Mouse (Mus musculus) monocyte, adult 5-6 weeks (primary cell): ENCODE measurements around the gene Fbxl14. TPM values are rescaled to one million over a fixed set of nuclear protein-coding genes. Genes with fewer than 3 reads are reported as not detected.

Experiments
- ATAC-seq: fragments of 153-309, 156-312 bp; replicated peaks from 2 replicates; pipeline ENCODE4 v1.8.0; 2017; ENCODE audit warnings: mild to moderate bottlenecking; ENCODE audit not compliant: low TSS enrichment, insufficient number of reproducible peaks, severe bottlenecking, poor library complexity, low FRiP score
- total RNA-seq: library from RNA; stranded (forward); fragments of 200-1000, 200-491, 200-594 nt; gene quantifications from 3 replicates; pipeline ENCODE4 v1.2.3, GENCODE M21; 2017

Fbxl14 gene
- total RNA-seq, 1 experiment from 2014 or later, result 36.9 TPM

DNA sequence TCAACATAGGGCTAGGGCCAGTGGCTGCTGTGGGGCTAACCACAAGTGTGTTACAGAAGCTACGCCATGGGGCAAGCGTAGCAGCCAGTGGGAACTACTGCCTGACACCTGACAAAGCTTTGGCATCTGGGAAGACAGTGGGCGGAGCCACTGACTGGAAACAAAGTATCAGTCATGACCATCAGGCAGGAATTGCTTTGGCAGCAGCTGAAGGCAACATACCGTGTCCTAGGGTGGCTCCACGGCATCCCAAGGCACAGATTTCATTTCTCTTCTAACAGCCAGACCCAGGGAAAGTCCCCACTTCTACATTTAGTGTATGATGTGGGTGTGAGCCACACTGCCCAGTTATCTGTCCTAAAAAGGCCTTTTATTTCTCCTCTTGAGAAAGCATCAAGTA is 47.0 kb downstream of the Fbxl14 start:
- ATAC-seq, result no peak

DNA sequence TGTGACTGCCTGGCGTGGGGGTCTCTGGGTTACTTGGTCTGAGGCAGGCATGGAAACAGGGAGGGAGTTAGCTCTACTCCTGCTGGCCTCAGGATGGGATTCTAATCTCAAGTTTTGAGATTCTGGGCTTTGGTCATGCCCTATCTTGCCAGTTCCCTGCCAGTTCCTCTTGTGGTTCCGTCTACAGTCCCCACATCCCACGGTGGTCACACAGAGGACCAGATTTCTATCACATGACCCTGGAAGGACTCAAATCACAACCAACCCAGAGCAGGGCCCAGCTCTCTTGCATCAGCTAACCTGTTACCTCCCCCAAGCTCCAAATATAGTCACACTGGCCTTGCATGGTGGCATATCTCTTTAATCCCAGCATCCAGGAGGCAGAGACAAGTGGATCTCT is 50.2 kb downstream of the Fbxl14 start:
- no peak for ATAC-seq

Other genes with a start within 250 kb of the Fbxl14 start
- 0.29 to 1.9 TPM (median 0.43 TPM) in 3 replicates for gene Cacna2d4, start 243.1 kb upstream of the Fbxl14 start, total RNA-seq
- gene Lrtm2, start 148.9 kb upstream of the Fbxl14 start, total RNA-seq, result 0.11 to 1.6 TPM (median 0.48 TPM) in 3 replicates
- 117 to 140 TPM (median 127 TPM) in 3 replicates for gene Adipor2, start 62.0 kb upstream of the Fbxl14 start, total RNA-seq
- gene Wnt5b, start 64.7 kb downstream of the Fbxl14 start, total RNA-seq, result 0.48 TPM in 1 of 3 replicates, not detected in the others